Mouse (Mus musculus): ENCODE data around the gene Zdhhc11. TPM values are rescaled to one million over a fixed set of nuclear protein-coding genes. Genes with fewer than 3 reads are reported as not detected.
"Not testable (repeated sequence)": the region's sequence is repeated elsewhere in the genome, so short reads cannot be mapped to it uniquely, and the experiment has no call there.

Gene Zdhhc11
- polyA plus RNA-seq, 1 experiment from 2014 or later: not detected

- Histone ChIP-seq H3K9ac (replicated peaks) (peak within 1 kb of the TSS; percentile 55), H3K27ac (ENCODE audit: low read depth) (peak within 1 kb of the TSS; percentile 16; the same call in 1 of the 2 replicates), H3K4me1 (ENCODE audit: insufficient read depth) (peaks cover 18% of the 10 kb centered on the region), H3K4me3 (ENCODE audit: low read depth, low read length) (peak within 1 kb of the TSS; percentile 60), H3K27me3 (ENCODE audit: insufficient read depth, low read length) (peaks cover 51% of the 10 kb centered on the region), H3K9me3 (ENCODE audit: low read length) (no peaks in the 10 kb centered on the region), H3K4me2 (ENCODE audit: low read depth, low read length) (peak within 1 kb of the TSS; percentile 95), H3K36me3 (replicated peaks; ENCODE audit: insufficient read depth, low read length) (no peaks in the 10 kb centered on the region)
- TF ChIP-seq CTCF (IDR thresholded peaks at IDR 0.05; ENCODE audit: low read depth) (no peak), EP300 (IDR thresholded peaks at IDR 0.05; ENCODE audit: low read depth) (no peak)
- WGBS (ENCODE audit: insufficient replicate concordance): under 1% methylated on average over 56 of the region's 56 CpGs
- DNase-seq (peak; percentile 93), ATAC-seq (peak; percentile 98)
Observed at GRCm38 (mm10) chr13:74008948-74009718, 45.5 kb downstream of the Zdhhc11 start, which contains the start of gene Tppp. Gene Tppp (plus strand): TSS chr13:74009407.

- Histone ChIP-seq H3K27ac (ENCODE audit: low read depth) (no peak overlapping the region), H3K4me1 (ENCODE audit: insufficient read depth) (peaks cover 18% of the 10 kb centered on the region), H3K9ac (replicated peaks) (peak overlapping the region; percentile 47), H3K27me3 (ENCODE audit: insufficient read depth, low read length) (peaks cover 51% of the 10 kb centered on the region), H3K4me3 (ENCODE audit: low read depth, low read length) (peak overlapping the region; percentile 60), H3K9me3 (ENCODE audit: low read length) (no peaks in the 10 kb centered on the region), H3K4me2 (ENCODE audit: low read depth, low read length) (peak overlapping the region; percentile 95), H3K36me3 (replicated peaks; ENCODE audit: insufficient read depth, low read length) (no peaks in the 10 kb centered on the region)
- no peak for TF ChIP-seq EP300 (IDR thresholded peaks at IDR 0.05; ENCODE audit: low read depth)
- TF ChIP-seq CTCF (IDR thresholded peaks at IDR 0.05; ENCODE audit: low read depth): no peak
- ATAC-seq: peak; percentile 34
- peak; percentile 44 for DNase-seq
- WGBS (ENCODE audit: insufficient replicate concordance): 2% methylated on average over 55 of the region's 55 CpGs
Observed at GRCm38 (mm10) chr13:74009791-74010614, 46.4 kb downstream of the Zdhhc11 start.

GRCm38 (mm10) chr13:74010678-74011077, 47.0 kb downstream of the Zdhhc11 start:
- TF ChIP-seq EP300 (IDR thresholded peaks at IDR 0.05; ENCODE audit: low read depth): no peak
- TF ChIP-seq CTCF (IDR thresholded peaks at IDR 0.05; ENCODE audit: low read depth): no peak
- ATAC-seq (no peak), DNase-seq (no peak)
- Histone ChIP-seq H3K4me3 (ENCODE audit: low read depth, low read length) (peak overlapping the region; percentile 60), H3K9me3 (ENCODE audit: low read length) (no peaks in the 10 kb centered on the region), H3K27ac (ENCODE audit: low read depth) (no peak overlapping the region), H3K9ac (replicated peaks) (no peak overlapping the region), H3K4me1 (ENCODE audit: insufficient read depth) (peaks cover 18% of the 10 kb centered on the region), H3K36me3 (replicated peaks; ENCODE audit: insufficient read depth, low read length) (no peaks in the 10 kb centered on the region), H3K4me2 (ENCODE audit: low read depth, low read length) (peak overlapping the region; percentile 95), H3K27me3 (ENCODE audit: insufficient read depth, low read length) (peaks cover 49% of the 10 kb centered on the region)
- WGBS (ENCODE audit: insufficient replicate concordance): 9% methylated on average over 3 of the region's 3 CpGs

- H3K9ac ChIP-seq (replicated peaks): no peak overlapping the region
- no peaks in the 10 kb centered on the region; the same call in 1 of the 2 replicates for H3K4me1 ChIP-seq (ENCODE audit: insufficient read depth)
- DNase-seq (no peak), ATAC-seq (no peak)
- no peak for TF ChIP-seq CTCF (IDR thresholded peaks at IDR 0.05; ENCODE audit: low read depth)
- no peaks in the 10 kb centered on the region for H3K36me3 ChIP-seq (replicated peaks; ENCODE audit: insufficient read depth, low read length)
- no peaks in the 10 kb centered on the region for H3K9me3 ChIP-seq (ENCODE audit: low read length)
- 74% methylated on average over 4 of the region's 4 CpGs for WGBS (ENCODE audit: insufficient replicate concordance)
- H3K27ac ChIP-seq (ENCODE audit: low read depth): no peak overlapping the region
- no peak overlapping the region for H3K4me3 ChIP-seq (ENCODE audit: low read depth, low read length)
- no peak overlapping the region for H3K4me2 ChIP-seq (ENCODE audit: low read depth, low read length)
- H3K27me3 ChIP-seq (ENCODE audit: insufficient read depth, low read length): peaks cover 12% of the 10 kb centered on the region
Observed at GRCm38 (mm10) chr13:74015908-74016307, 52.3 kb downstream of the Zdhhc11 start.

GRCm38 (mm10) chr13:74017426-74017825, 53.8 kb downstream of the Zdhhc11 start:
- Histone ChIP-seq H3K36me3 (replicated peaks; ENCODE audit: insufficient read depth, low read length) (no peaks in the 10 kb centered on the region), H3K27ac (ENCODE audit: low read depth) (no peak overlapping the region), H3K4me3 (ENCODE audit: low read depth, low read length) (no peak overlapping the region), H3K9me3 (ENCODE audit: low read length) (no peaks in the 10 kb centered on the region), H3K9ac (replicated peaks) (no peak overlapping the region), H3K4me2 (ENCODE audit: low read depth, low read length) (no peak overlapping the region), H3K27me3 (ENCODE audit: insufficient read depth, low read length) (no peaks in the 10 kb centered on the region), H3K4me1 (ENCODE audit: insufficient read depth) (no peaks in the 10 kb centered on the region; the same call in 1 of the 2 replicates)
- TF ChIP-seq EP300 (IDR thresholded peaks at IDR 0.05; ENCODE audit: low read depth): no peak
- no peak for TF ChIP-seq CTCF (IDR thresholded peaks at IDR 0.05; ENCODE audit: low read depth)
- ATAC-seq (no peak), DNase-seq (no peak)
- WGBS (ENCODE audit: insufficient replicate concordance): 53% methylated on average over 4 of the region's 4 CpGs

- not testable (repeated sequence) for H3K27ac ChIP-seq (ENCODE audit: low read depth); H3K27me3 ChIP-seq (ENCODE audit: insufficient read depth, low read length); ATAC-seq; H3K4me3 ChIP-seq (ENCODE audit: low read depth, low read length); H3K4me2 ChIP-seq (ENCODE audit: low read depth, low read length); DNase-seq; H3K9ac ChIP-seq (replicated peaks); H3K36me3 ChIP-seq (replicated peaks; ENCODE audit: insufficient read depth, low read length); H3K9me3 ChIP-seq (ENCODE audit: low read length); H3K4me1 ChIP-seq (ENCODE audit: insufficient read depth)
- 80% methylated on average over 8 of the region's 8 CpGs for WGBS (ENCODE audit: insufficient replicate concordance)
Observed at GRCm38 (mm10) chr13:74019006-74019405, 55.4 kb downstream of the Zdhhc11 start.
